In the genomic region with DNA sequence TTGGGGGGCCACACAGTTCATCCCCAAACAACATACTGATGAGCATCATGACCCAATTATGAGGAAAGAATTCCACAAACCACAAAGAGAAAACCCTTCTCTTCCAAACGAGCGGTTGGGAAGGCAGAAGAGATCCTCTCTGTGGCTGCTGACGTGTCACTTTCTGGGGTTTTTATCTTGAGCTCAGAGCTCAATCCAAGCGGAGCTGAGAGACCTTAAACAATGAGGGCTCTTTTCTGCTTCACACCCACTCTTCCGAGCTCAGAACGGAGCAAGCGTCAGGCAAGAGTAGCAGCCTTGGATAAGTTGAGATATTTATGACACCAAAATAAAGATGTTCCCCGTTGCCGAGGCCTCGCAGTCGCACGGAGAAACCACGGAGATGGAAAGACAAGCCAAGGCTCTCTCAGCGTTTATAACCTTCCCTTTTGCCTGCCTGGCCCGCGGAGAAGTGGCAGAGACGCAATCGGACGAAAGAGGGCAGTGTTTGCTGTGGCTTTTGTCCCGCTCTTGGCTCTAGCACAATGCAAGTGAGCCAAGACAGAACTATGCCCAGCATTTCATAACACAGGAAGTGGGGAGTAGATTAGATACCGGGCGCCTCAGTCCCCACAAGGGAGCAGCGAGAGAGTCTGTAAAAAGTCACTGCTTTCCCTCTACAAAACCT, we compare ENCODE assay signal across 8 mouse cellular contexts.
DNase-seq lines count a peak whose midpoint lies in the region; ATAC-seq lines count a peak whose summit lies in the region.

No protein-coding gene starts in this region.

- peak; percentile 99 for ATAC-seq in common myeloid progenitor, adult 5-6 weeks (replicated peaks; ENCODE audit: low read depth, poor library complexity, severe bottlenecking)

- no peaks in the 10 kb centered on the region for H3K36me3 ChIP-seq in megakaryocyte, embryonic 14.5 days (replicated peaks; ENCODE audit: low read length)

- H3K4me1 ChIP-seq in megakaryocyte, embryonic 14.5 days: peaks cover 10% of the 10 kb centered on the region

- intact Hi-C loops in gastrocnemius, postnatal 14 days (cut with DNase I; ENCODE audit: low total_unique reads): loop anchor here (5.0 kb wide), 2 partner anchors 147 to 198 kb away; no protein-coding TSS in a partner anchor

- peaks cover 15% of the 10 kb centered on the region for H3K9me3 ChIP-seq in megakaryocyte, embryonic 14.5 days

- H3K4me3 ChIP-seq in megakaryocyte, embryonic 14.5 days (replicated peaks): peak overlapping the region; percentile 48

- peak; percentile 82 for DNase-seq in ZHBTc4 (ENCODE audit: low read depth, low spot score)
- peak; percentile 81 for DNase-seq in gastrocnemius, postnatal 14 days
- DNase-seq in induced T-regulatory cell, adult 2 months (ENCODE audit: low read depth): peak; percentile 80
- DNase-seq in left cerebral cortex, adult 8-10 months (ENCODE audit: low spot score in 2 of 2): peak; percentile 58 to 76
- peak; percentile 88 to 89 for DNase-seq in right cerebral cortex, adult 2 months (ENCODE audit: low spot score in 2 of 2)
- DNase-seq in urinary bladder, postnatal 10 days (ENCODE audit: low spot score): peak; percentile 52

- peaks cover 85% of the 10 kb centered on the region for H3K27me3 ChIP-seq in megakaryocyte, embryonic 14.5 days (replicated peaks)

Comparison
In these comparisons a context has a peak if more than half of its experiments do, and no peak if none do; other contexts are left out.
1. Peak in every context shown above with its lines: DNase-seq, ATAC-seq and H3K4me3 ChIP-seq.